Mouse (Mus musculus) thymus, postnatal 25 days (tissue): ENCODE data around the gene Cd47.

Source experiments
- DNase-seq: peaks from one replicate; pipeline ENCODE4 v3.0.0; 2022

Gene Cd47

GRCm38 (mm10) chr16:49951925-49952523, 151.7 kb downstream of the Cd47 start:
- DNase-seq: no peak

- DNase-seq: no peak
These were observed 153.5 kb downstream of the Cd47 start for GRCm38 (mm10) chr16:49953817-49954216.

GRCm38 (mm10) chr16:49954909-49955308, 154.6 kb downstream of the Cd47 start:
- no peak for DNase-seq

- no peak for DNase-seq
These were observed 155.0 kb downstream of the Cd47 start for GRCm38 (mm10) chr16:49955325-49955724.

GRCm38 (mm10) chr16:49955952-49956351, 155.6 kb downstream of the Cd47 start:
- DNase-seq: no peak

- no peak for DNase-seq
These were observed 156.4 kb downstream of the Cd47 start for GRCm38 (mm10) chr16:49956531-49957302.

GRCm38 (mm10) chr16:49958900-49959436, 158.6 kb downstream of the Cd47 start:
- no peak for DNase-seq

DNA sequence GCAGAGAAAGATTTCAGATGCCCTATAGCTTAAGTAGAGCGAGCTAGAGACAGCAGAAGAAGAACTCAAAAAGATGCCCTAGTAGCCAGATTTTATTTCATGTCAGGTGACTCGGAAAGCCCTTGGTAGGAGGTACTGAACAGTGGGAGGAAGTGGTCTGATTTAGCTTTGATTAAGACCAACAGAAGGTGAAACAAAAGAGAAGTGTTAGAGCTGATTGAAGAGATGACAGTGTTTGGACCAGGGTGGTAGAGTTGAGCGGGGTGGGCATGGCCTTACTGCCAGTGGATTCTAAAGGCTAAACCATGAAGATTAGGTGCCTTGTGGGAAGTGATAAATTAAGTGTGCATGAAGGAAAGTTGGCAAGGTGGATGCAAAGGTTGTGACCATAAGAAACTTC, 162.0 kb downstream of the Cd47 start:
- no peak for DNase-seq

DNA sequence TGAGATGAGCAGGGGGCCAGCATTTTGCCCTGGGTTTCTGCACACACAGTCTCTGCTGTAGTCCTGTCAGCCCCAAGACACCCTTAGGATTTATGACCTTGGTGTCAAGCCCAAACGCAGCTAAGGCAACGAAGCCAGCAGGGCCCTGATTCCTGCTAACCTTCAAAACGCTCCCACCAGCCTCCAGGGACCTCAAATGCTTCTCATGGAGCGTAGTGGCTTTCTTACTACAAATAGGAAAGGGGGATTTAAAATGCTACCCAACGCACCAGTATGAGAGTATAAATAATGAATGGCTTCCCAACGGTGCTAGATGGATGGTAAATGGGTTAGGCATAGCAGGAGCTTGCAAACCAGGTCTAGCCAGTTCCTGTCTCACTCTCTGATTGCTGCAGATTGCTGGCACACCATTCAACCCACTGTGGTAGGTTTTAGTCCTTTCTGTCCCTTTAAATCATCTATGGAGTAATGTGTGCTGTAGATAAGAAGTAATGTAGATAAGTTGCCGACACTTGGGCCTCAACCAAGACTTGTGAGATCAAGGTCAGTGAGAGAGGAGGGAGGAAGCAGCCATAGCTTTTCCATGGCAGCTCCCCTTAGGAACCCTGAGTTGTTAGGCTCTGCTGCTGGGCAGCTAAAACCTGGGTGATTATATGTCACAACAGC, 164.1 kb downstream of the Cd47 start:
- no peak for DNase-seq
